ENCODE assay signal across 8 mouse cellular contexts in genomic region chr2:51142422-51142821, GRCm38 (mm10). TPM values are rescaled to one million over a fixed set of nuclear protein-coding genes. Genes with fewer than 3 reads are reported as not detected.
DNase-seq lines count a peak whose midpoint lies in the region; ATAC-seq lines count a peak whose summit lies in the region.

No protein-coding gene starts in this region.

- H3K9ac ChIP-seq in forebrain, embryonic 12.5 days, result no peak overlapping the region
- no peak overlapping the region for H3K9ac ChIP-seq in limb, embryonic 12.5 days (replicated peaks)
- H3K9ac ChIP-seq in neural tube, embryonic 12.5 days, result no peak overlapping the region

- H3K9me3 ChIP-seq in forebrain, embryonic 12.5 days, result no peaks in the 10 kb centered on the region
- H3K9me3 ChIP-seq in limb, embryonic 12.5 days, result no peaks in the 10 kb centered on the region
- no peaks in the 10 kb centered on the region for H3K9me3 ChIP-seq in neural tube, embryonic 12.5 days

- H3K4me1 ChIP-seq in forebrain, embryonic 12.5 days, result peaks cover 77% of the 10 kb centered on the region
- peaks cover 82% of the 10 kb centered on the region for H3K4me1 ChIP-seq in limb, embryonic 12.5 days (replicated peaks)
- peaks cover 68% of the 10 kb centered on the region for H3K4me1 ChIP-seq in neural tube, embryonic 12.5 days

- DNase-seq in heart, adult 11 months, result peak; percentile 71
- no peak for DNase-seq in heart, adult 9 months (ENCODE audit: low spot score in 2 of 2)
- DNase-seq in right cerebral cortex, postnatal 14 days, result no peak
- DNase-seq in left cerebral cortex, adult 11 months (ENCODE audit: low spot score), result no peak
- DNase-seq in kidney, postnatal 36 days, result no peak

- H3K27ac ChIP-seq in forebrain, embryonic 12.5 days, result peak overlapping the region; percentile 20; the same call in 1 of the 2 replicates
- no peak overlapping the region for H3K27ac ChIP-seq in limb, embryonic 12.5 days
- H3K27ac ChIP-seq in neural tube, embryonic 12.5 days, result no peak overlapping the region

- WGBS in forebrain, embryonic 12.5 days, result 63% methylated on average over 1 of the region's 1 CpGs
- 41% methylated on average over 1 of the region's 1 CpGs for WGBS in limb, embryonic 12.5 days
- 48% methylated on average over 1 of the region's 1 CpGs for WGBS in neural tube, embryonic 12.5 days

- peak overlapping the region; percentile 70 for H3K4me2 ChIP-seq in forebrain, embryonic 12.5 days
- H3K4me2 ChIP-seq in limb, embryonic 12.5 days, result peak overlapping the region; percentile 74
- H3K4me2 ChIP-seq in neural tube, embryonic 12.5 days (replicated peaks), result peak overlapping the region; percentile 72

- no peak for ATAC-seq in forebrain, embryonic 12.5 days (ENCODE audit: low FRiP score)
- ATAC-seq in limb, embryonic 12.5 days (ENCODE audit: insufficient number of reproducible peaks, insufficient read depth, low FRiP score, low TSS enrichment, low read depth), result no peak
- no peak for ATAC-seq in neural tube, embryonic 12.5 days (ENCODE audit: low FRiP score, low read depth)

- H3K4me3 ChIP-seq in forebrain, embryonic 12.5 days (replicated peaks), result peak overlapping the region; percentile 8; the same call in 1 of the 2 replicates
- H3K4me3 ChIP-seq in limb, embryonic 12.5 days (replicated peaks), result peak overlapping the region; percentile 11; the same call in 1 of the 2 replicates
- 0 out of 2 replicates have a peak overlapping the region, but pooled peaks have one; percentile 3 for H3K4me3 ChIP-seq in neural tube, embryonic 12.5 days

- no peaks in the 10 kb centered on the region for H3K27me3 ChIP-seq in forebrain, embryonic 12.5 days
- no peaks in the 10 kb centered on the region for H3K27me3 ChIP-seq in limb, embryonic 12.5 days
- H3K27me3 ChIP-seq in neural tube, embryonic 12.5 days (replicated peaks), result no peaks in the 10 kb centered on the region

- peaks cover 21% of the 10 kb centered on the region for H3K36me3 ChIP-seq in forebrain, embryonic 12.5 days (replicated peaks)
- peaks cover 28% of the 10 kb centered on the region for H3K36me3 ChIP-seq in limb, embryonic 12.5 days
- peaks cover 22% of the 10 kb centered on the region for H3K36me3 ChIP-seq in neural tube, embryonic 12.5 days

RNA-seq across cellular contexts. Expression of gene Rnd3, which starts 6.5 kb away (rescaled TPM):
- polyA plus RNA-seq in forebrain, embryonic 12.5 days (2016; fragmentation: Nextera tagmentation; extraction: Ambion mirVana), result 201 and 236 TPM in 2 replicates
- polyA plus RNA-seq in limb, embryonic 12.5 days (2016; fragmentation: Nextera tagmentation; extraction: Ambion mirVana), result 142 and 150 TPM in 2 replicates
- polyA plus RNA-seq in neural tube, embryonic 12.5 days (2016; fragmentation: Nextera tagmentation; extraction: Ambion mirVana), result 257 and 270 TPM in 2 replicates
